Mouse (Mus musculus) mesoderm, embryonic 11.5 days (tissue): ENCODE measurements at regions not wholly inside any gene's neighbourhood (a gene's known extent, or its start where the extent isn't known, plus 50 kb on each side); places are given as distances from the start of the nearest gene placed in this dataset.

Source experiments
- DNase-seq: peaks from one replicate; pipeline ENCODE4 v3.0.0-alpha.2; 2012; ENCODE audit warnings: low read depth, low spot score

DNA sequence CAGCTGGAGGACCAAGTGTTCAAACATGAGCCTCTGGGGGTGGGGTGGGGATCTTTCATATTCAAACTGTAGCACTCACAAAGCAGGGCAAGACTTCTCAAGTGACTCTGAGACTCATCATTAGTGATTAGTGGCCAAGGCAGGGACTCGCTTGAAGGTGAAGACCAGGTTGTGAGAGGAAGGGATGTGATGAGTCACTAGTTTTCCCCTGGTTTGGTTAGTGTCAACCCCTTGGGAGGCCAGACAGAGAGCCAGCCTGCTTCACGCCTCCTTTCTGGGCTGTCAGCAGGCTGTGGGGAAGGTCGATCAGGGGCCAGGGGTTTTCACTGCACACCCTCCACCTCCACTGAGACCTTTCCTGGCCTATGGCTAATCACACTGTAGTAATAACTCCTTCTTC lies 65.2 kb downstream of the Slc30a10 start:
- no peak for DNase-seq

GRCm38 (mm10) chr1:185524020-185524419 lies 69.4 kb downstream of the Slc30a10 start:
- no peak for DNase-seq

DNA sequence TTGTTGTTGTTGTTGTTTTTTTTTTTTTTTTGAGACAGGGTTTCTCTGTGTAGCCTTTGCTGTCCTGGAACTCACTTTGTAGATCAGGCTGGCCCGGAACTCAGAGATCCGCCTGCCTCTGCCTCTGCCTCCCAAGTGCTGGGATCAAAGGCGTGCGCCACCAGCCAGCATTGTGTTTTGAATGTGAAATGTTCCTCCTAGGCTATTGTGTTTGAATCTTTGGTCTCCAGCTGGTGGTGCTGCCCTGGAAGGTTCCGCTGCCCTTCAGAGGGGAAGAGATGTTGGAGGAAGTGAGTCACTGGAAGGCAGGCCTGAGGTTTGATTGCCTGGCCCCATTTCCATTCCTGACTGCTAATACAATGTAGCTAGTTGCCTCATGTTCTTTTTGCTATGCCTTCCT lies 78.8 kb downstream of the Slc30a10 start:
- no peak for DNase-seq

DNA sequence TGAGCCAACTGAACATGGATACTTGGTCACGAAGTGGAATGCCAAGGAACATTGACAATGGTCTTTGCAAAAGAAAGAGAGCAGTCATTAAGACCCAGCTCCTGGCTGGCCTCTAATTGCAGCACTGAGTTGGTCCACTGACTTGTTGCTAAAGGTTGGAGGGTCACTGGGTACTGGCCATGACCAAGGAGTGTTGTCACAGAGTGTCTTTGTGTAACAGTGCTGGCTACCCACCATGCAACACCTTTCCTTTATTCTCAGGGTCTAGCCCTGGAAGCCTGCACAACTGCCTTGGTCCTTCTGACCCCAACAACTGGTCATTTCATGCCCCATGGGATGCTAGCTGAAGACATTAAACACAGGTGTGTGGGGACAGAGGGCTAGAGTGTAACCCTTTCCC lies 79.5 kb downstream of the Slc30a10 start:
- no peak for DNase-seq

DNA sequence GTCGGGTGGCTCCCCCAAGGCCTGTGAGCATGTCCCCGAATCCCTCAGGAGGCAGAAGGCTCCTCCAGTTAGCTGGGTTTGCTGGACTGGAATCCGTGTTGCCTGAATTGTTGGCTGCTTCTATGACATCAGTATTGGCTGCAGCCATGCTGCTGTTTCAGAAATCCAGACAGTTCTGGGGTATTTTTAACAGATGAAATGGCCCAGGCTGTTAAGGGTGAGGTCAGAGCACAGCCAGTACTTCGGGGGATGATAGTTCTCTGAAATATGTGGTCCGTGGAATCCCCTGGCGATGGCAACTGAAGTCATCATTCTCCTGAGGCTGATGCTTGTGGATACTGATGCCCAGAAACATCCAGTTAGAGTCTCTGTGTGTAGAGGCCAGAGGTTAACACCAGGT lies 80.7 kb downstream of the Slc30a10 start:
- no peak for DNase-seq

DNA sequence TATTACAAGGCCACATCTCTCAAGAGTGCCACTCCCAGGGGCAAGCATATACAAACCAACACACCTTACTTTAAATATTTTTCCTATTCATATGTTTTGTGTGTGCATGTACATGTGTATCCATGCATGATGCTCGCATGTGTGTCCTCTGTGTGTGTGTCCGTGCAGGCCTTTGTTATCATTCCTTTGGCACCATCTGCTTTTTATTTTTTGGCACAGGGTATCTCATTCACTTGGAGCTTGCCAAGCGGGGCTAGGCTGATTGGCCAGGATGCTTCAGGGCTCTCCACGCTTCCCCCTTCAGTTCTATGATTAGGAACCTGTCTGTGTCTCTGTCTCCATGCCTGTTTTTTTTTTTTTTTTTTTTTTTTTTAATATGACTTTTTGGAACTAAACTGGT lies 82.6 kb downstream of the Slc30a10 start:
- no peak for DNase-seq

DNA sequence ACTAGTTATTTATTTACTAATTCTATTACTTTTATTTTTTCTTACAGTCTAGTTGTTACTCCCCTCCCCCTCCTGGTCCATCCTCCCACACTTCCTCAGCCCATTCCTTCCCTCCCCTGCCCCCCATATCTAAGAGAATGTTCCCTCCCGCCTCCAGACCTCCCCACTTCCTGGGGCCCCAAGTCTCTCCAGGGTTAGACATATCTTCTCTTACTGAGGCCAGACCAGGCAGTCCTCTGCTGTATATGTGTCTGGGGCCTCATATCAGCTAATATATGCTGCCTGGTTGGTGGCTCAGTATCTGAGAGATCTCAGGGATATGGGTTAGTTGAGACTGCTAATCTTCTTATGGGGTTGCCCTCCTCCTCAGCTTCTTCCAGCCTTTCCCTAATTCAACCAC lies 84.8 kb downstream of the Slc30a10 start:
- DNase-seq = no peak

DNA sequence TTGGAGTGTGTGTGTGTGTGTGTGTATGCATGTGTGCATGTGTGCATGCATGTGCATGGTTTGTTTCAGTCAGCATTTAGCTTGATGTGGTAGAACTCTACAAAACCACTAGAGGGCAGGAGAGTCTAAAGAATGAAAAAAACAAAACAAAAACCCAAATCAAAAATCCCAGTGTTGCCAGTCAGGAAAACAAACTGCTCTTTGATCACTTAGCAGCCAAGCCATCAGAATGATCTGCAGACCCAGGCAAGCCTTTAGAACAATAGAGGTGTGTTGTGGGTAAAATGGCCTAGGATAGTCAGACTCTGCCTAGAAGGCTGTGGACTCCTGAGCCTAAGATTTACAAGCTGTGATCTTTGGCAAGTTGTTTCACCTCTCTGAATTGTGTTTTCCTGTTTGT lies 91.7 kb downstream of the Slc30a10 start:
- DNase-seq = peak; percentile 70

- no peak for DNase-seq
These were observed 118.3 kb downstream of the Slc30a10 start for GRCm38 (mm10) chr1:185572761-185573530.

GRCm38 (mm10) chr1:185574978-185575377 lies 120.3 kb downstream of the Slc30a10 start:
- no peak for DNase-seq

GRCm38 (mm10) chr1:185579824-185580223 lies 125.2 kb downstream of the Slc30a10 start:
- no peak for DNase-seq

- DNase-seq = no peak
These were observed 130.7 kb downstream of the Slc30a10 start for GRCm38 (mm10) chr1:185585191-185585870.

DNA sequence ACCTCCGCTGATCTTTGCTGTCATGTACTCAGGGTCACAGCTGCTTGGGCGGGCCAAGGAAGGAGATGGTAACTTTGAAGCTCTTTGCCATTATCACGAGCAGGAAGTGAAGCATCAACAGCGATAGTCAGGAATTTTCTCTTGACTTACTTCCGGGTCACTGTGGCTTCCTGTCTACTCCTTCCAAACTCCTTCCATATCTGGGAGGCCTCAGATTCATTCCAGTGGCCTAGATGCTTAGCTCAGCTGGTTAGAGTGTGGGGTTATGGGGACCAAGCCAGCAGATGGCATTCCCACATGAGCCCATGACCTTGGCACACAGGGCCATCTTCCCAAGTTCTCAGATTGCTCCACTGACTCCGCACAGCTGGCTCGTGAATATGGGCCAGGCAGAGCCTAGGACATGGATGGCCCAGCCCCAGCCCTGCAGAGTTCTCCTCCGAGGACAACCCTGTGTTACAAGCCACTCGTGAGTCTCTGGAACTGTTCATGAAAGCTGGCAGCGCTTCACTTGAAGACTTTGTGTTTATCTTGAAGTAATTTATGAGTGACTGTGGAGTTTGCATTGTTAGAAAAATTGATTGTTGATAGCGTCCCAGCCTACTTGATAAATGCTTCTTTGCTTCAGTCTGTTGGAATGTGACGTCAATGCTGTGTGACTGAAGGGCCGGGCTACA lies 133.2 kb downstream of the Slc30a10 start:
- no peak for DNase-seq

DNA sequence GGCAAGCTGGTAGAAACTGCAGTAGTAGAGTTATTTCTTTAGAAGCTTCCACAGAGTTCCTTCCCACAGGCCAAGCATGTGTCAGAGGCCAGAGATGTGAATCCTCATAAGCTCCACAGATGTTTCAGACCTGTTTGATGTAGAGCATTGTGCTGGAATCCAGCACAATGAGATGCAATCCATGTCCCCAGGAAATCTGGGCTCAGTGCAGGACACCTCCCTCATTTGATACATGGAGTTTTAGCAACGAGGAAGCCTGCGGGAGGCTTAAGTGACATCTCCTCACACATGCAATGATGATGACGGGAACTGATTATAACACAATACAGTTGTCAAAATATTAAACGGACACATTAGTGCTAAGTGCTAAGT lies 133.7 kb downstream of the Slc30a10 start:
- no peak for DNase-seq

DNA sequence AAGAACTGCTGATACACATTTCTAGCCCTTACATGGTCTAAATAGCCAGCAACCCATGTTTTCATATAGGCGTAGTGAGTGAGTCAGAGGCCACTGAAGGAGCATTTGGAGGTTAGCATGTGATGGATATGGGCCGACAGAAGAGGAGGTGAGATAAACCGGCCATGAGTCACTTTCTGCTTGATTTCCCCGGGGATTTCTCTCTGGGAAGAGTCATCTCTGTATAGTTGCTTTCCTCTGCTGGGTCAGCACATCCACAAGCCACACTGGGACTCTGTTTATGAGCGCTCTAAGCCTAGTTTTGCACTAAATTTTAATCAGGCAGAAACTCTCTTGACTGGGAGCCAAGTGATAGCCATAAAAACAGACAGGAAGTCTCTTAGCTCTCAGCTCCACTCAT lies 142.2 kb downstream of the Slc30a10 start:
- no peak for DNase-seq

GRCm38 (mm10) chr1:185598514-185598913 lies 143.9 kb downstream of the Slc30a10 start:
- DNase-seq = no peak

GRCm38 (mm10) chr1:185601166-185601565 lies 146.5 kb downstream of the Slc30a10 start:
- DNase-seq = no peak

- DNase-seq = no peak
These were observed 151.3 kb downstream of the Slc30a10 start for GRCm38 (mm10) chr1:185605996-185606395.

GRCm38 (mm10) chr1:185607611-185608010 lies 153.0 kb downstream of the Slc30a10 start:
- no peak for DNase-seq

GRCm38 (mm10) chr1:185608440-185608839 lies 153.8 kb downstream of the Slc30a10 start:
- DNase-seq = no peak

DNA sequence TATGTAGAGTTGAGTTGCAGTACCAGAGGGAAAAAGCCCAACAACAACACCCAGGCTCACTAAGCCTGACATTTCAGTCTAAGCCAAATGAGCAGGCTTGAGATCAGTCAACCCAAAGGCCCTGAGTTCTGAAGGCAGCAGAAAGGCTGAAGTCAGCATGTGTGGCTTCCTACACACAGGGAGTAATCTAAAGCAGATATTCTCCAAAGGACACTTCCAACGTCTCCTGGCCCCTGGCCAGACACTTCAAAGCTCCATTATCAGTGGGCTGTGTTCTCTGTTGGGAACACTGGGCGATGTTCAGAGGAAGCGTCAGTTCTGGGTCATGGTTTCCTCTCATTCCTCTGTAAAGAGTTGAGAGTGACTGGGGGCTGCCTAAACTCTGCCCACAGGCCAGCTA lies 155.9 kb downstream of the Slc30a10 start:
- DNase-seq = no peak

DNA sequence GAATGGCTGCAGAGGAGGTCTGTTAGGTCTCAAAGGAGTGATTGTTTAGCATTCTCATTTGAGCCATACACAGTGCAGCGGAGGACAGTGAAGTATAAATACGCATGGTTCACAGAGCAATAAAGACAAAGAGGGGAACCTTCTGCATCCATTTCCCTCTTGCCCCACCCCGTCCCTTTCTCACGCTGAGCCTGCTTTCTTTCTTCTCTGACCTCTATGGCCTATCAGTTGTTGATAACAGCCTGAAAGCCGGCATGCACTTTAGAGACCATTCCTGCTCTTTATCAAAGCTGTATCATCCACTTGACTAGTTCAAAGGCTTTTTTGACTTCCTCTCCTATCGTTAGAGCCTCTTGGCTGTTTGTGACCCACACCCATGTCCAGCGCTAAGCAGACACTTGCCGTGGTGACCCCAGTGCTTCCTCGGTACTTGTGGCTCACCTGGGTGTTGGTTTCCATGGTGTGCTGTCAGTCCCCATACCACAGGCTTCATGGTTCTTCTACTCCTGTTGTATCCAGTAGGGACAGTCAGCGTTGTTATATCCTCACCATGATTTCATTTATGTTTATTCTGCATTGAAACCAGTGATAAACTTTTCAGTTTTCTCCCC lies 161.3 kb downstream of the Slc30a10 start:
- no peak for DNase-seq
